Mouse (Mus musculus) granulocyte monocyte progenitor cell, adult 5-6 weeks (primary cell): ENCODE data around the gene Mllt1. TPM values are rescaled to one million over a fixed set of nuclear protein-coding genes. Genes with fewer than 3 reads are reported as not detected.

Source experiments
- ATAC-seq: replicated peaks from 2 replicates; pipeline ENCODE4 v1.8.0; 2016; ENCODE audit warnings: mild to moderate bottlenecking, moderate TSS enrichment, inconsistent platforms; ENCODE audit not compliant: poor library complexity, severe bottlenecking
- total RNA-seq, 2 experiments: library from RNA; stranded (forward) in 1 of 2; stranded (reverse) in 1 of 2; fragments of 200-712, 200-1000 nt in 1 of 2; fragments of >200 nt in 1 of 2; fragmentation: Nextera tagmentation in 1 of 2; gene quantifications; 2 replicates each; pipeline ENCODE4 v1.2.3; 2014 to 2017

Gene Mllt1
- total RNA-seq, 2 experiments from 2014 or later: 17.0 to 20.6 TPM

- no peak for ATAC-seq
Observed at GRCm38 (mm10) chr17:56888050-56888449, 47.2 kb downstream of the Mllt1 start.

GRCm38 (mm10) chr17:56884809-56885208 lies 50.4 kb downstream of the Mllt1 start:
- peak; percentile 40; the same call in 1 of the 2 replicates for ATAC-seq

GRCm38 (mm10) chr17:56884331-56884730 lies 50.9 kb downstream of the Mllt1 start:
- no peak for ATAC-seq

GRCm38 (mm10) chr17:56883612-56884011 lies 51.6 kb downstream of the Mllt1 start:
- peak; percentile 87 for ATAC-seq

- ATAC-seq: no peak
Observed at GRCm38 (mm10) chr17:56877426-56877825, 57.8 kb downstream of the Mllt1 start.

- no peak for ATAC-seq
Observed at GRCm38 (mm10) chr17:56876981-56877380, 58.2 kb downstream of the Mllt1 start.

- ATAC-seq: no peak
Observed at GRCm38 (mm10) chr17:56876465-56876864, 58.8 kb downstream of the Mllt1 start.

GRCm38 (mm10) chr17:56874936-56875651 lies 60.1 kb downstream of the Mllt1 start, which contains the start of gene 1700061G19Rik:
Gene 1700061G19Rik, plus strand, starts transcription at chr17:56875477.
- ATAC-seq: no peak

GRCm38 (mm10) chr17:56874237-56874636 lies 61.0 kb downstream of the Mllt1 start, which contains the start of gene Acsbg2:
Gene Acsbg2, minus strand, starts transcription at chr17:56874447.
- no peak for ATAC-seq

- no peak for ATAC-seq
Observed at GRCm38 (mm10) chr17:56872512-56872911, 62.7 kb downstream of the Mllt1 start.

- no peak for ATAC-seq
Observed at GRCm38 (mm10) chr17:56871767-56872166, 63.4 kb downstream of the Mllt1 start.

GRCm38 (mm10) chr17:56870287-56870953 lies 64.8 kb downstream of the Mllt1 start:
- no peak for ATAC-seq

GRCm38 (mm10) chr17:56869481-56869977 lies 65.7 kb downstream of the Mllt1 start:
- ATAC-seq: no peak

GRCm38 (mm10) chr17:56866071-56866470 lies 69.1 kb downstream of the Mllt1 start:
- no peak for ATAC-seq

- ATAC-seq: peak; percentile 89
Observed at GRCm38 (mm10) chr17:56861197-56861596, 74.0 kb downstream of the Mllt1 start.

- ATAC-seq: peak; percentile 61
Observed at GRCm38 (mm10) chr17:56858922-56859321, 76.3 kb downstream of the Mllt1 start.

- peak; percentile 38 for ATAC-seq
Observed at GRCm38 (mm10) chr17:56858216-56858615, 77.0 kb downstream of the Mllt1 start.

GRCm38 (mm10) chr17:56855421-56855820 lies 79.8 kb downstream of the Mllt1 start:
- ATAC-seq: peak; percentile 40

GRCm38 (mm10) chr17:56851167-56851566 lies 84.0 kb downstream of the Mllt1 start:
- no peak for ATAC-seq

- no peak for ATAC-seq
Observed at GRCm38 (mm10) chr17:56849710-56850109, 85.5 kb downstream of the Mllt1 start.

GRCm38 (mm10) chr17:56848785-56849184 lies 86.4 kb downstream of the Mllt1 start:
- ATAC-seq: peak; percentile 63
